Mouse (Mus musculus): ENCODE data around the gene Cep128. TPM values are rescaled to one million over a fixed set of nuclear protein-coding genes. Genes with fewer than 3 reads are reported as not detected.

Gene Cep128
- polyA plus RNA-seq, 1 experiment, result not detected

DNA sequence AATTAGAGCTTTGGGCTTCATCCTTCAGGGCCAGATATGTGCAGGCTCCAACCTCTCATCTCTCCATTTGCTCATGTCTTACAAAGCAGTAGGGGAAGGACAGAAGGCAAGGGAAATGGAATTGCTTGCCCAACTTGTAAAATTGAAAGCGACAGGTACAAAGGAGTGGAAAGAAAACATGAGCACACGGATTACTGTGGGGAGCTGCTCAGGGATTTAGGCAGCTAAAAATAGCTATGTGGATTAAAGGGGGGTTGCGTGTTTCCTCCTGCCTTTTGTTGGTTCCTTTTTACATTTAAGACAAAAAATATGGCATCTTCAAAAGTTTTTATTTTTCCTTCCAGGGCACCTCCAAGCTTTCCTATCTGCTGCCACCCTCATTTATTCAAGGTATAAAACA lies 269.2 kb downstream of the Cep128 start:
- no peak overlapping the region for H3K27ac ChIP-seq (ENCODE audit: insufficient read depth, low read depth, low read length)
- 70% methylated on average over 3 of the region's 3 CpGs for WGBS
- TF ChIP-seq POLR2A (IDR thresholded peaks at IDR 0.05; ENCODE audit: insufficient read depth, low read depth, low read length) (no peak), CTCF (IDR thresholded peaks at IDR 0.05; ENCODE audit: insufficient read depth, low read depth, low read length) (no peak)
- no peaks in the 10 kb centered on the region for H3K4me1 ChIP-seq (ENCODE audit: control insufficient read depth, insufficient read depth, low read length)
- H3K4me3 ChIP-seq (ENCODE audit: insufficient read depth, low read depth, low read length), result no peak overlapping the region

DNA sequence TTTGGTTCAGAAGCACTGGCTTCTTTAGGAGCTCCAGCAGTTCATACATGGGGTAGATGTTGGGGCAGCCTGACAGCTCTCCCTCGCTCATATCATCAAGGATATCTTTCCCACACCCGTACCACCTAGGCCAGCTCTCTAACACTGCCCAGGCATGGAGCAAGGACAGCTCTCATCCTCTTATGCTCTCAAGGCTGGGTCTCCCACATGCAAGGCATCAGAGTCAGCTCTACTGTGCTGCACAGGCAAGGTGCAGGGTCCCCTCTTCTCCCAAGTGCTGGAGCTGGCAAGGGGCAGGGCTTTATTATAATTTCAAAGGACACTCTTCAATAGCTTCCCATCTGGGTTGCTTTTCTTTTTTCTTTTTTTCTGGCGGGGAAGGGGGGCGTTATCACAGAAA lies 280.9 kb downstream of the Cep128 start:
- TF ChIP-seq CTCF (IDR thresholded peaks at IDR 0.05; ENCODE audit: insufficient read depth, low read depth, low read length) (no peak), POLR2A (IDR thresholded peaks at IDR 0.05; ENCODE audit: insufficient read depth, low read depth, low read length) (no peak)
- Histone ChIP-seq H3K27ac (ENCODE audit: insufficient read depth, low read depth, low read length) (no peak overlapping the region), H3K4me3 (ENCODE audit: insufficient read depth, low read depth, low read length) (no peak overlapping the region), H3K4me1 (ENCODE audit: control insufficient read depth, insufficient read depth, low read length) (no peaks in the 10 kb centered on the region)
- WGBS, result 73% methylated on average over 4 of the region's 4 CpGs

DNA sequence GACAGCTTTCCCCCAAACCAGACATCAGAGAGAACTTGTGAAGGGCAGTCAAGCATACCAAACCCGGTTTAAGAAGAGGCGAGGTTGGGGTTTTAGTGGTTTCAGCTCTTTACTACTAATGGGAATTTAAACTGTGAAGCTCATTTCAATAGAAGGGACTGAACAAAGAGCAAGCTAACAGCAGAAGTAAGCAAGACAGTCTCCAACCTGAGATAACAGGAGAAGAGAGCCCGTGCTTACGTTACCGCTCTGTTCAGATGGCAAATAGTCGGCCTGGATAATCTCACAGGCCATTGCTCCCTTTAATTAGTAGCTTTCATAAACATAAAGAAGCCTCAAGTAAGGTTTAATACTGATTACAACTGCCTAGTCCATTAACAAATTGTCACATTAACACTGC lies 286.3 kb downstream of the Cep128 start:
- no peak overlapping the region for H3K4me3 ChIP-seq (ENCODE audit: insufficient read depth, low read depth, low read length)
- WGBS, result 56% methylated on average over 6 of the region's 6 CpGs
- TF ChIP-seq POLR2A (IDR thresholded peaks at IDR 0.05; ENCODE audit: insufficient read depth, low read depth, low read length), result no peak
- no peak for TF ChIP-seq CTCF (IDR thresholded peaks at IDR 0.05; ENCODE audit: insufficient read depth, low read depth, low read length)
- no peak overlapping the region for H3K27ac ChIP-seq (ENCODE audit: insufficient read depth, low read depth, low read length)
- no peaks in the 10 kb centered on the region for H3K4me1 ChIP-seq (ENCODE audit: control insufficient read depth, insufficient read depth, low read length)

DNA sequence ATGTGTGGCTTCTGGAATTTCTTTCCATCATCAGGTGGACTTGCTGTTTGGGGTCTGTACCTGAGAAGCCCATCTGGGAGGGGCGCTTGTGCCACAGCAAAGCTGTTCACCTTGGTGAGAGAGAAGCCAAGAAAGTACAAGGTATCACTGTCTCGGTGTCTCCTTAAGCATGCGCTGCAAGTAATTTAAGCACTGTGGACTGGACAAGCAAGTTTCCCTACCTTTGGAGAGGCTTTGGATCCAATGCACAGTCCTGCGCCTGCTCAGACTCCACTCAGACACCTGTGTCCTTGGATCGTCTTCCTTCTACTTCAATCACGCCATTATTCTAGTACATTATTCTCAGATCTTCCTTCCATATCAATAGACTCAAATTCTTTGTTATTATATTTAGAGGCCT lies 288.0 kb downstream of the Cep128 start:
- no peaks in the 10 kb centered on the region for H3K4me1 ChIP-seq (ENCODE audit: control insufficient read depth, insufficient read depth, low read length)
- H3K4me3 ChIP-seq (ENCODE audit: insufficient read depth, low read depth, low read length), result no peak overlapping the region
- WGBS, result 97% methylated on average over 6 of the region's 6 CpGs
- H3K27ac ChIP-seq (ENCODE audit: insufficient read depth, low read depth, low read length), result no peak overlapping the region
- TF ChIP-seq CTCF (IDR thresholded peaks at IDR 0.05; ENCODE audit: insufficient read depth, low read depth, low read length), result no peak
- no peak for TF ChIP-seq POLR2A (IDR thresholded peaks at IDR 0.05; ENCODE audit: insufficient read depth, low read depth, low read length)

DNA sequence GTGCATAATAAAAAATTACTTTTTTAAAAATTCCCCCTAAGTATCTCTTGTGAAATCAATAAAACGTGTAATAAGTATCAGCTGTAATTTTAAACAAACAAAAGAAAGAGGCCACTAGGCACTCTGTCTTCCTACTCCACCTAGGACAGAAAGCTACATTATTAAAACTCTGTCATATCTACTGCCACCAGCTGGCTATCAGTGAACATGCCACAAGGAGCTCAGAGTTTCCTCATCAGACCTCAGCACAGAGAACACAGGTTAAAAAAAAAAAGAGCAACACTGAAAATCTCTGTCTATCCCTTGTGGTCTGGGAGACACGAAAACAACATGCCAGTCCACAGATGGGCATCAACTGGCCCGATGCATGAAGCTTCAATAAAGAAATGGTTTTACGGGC lies 295.9 kb downstream of the Cep128 start:
- no peak overlapping the region for H3K4me3 ChIP-seq (ENCODE audit: insufficient read depth, low read depth, low read length)
- H3K4me1 ChIP-seq (ENCODE audit: control insufficient read depth, insufficient read depth, low read length), result no peaks in the 10 kb centered on the region
- no peak overlapping the region for H3K27ac ChIP-seq (ENCODE audit: insufficient read depth, low read depth, low read length)
- TF ChIP-seq POLR2A (IDR thresholded peaks at IDR 0.05; ENCODE audit: insufficient read depth, low read depth, low read length), result no peak
- no peak for TF ChIP-seq CTCF (IDR thresholded peaks at IDR 0.05; ENCODE audit: insufficient read depth, low read depth, low read length)
- WGBS, result 85% methylated on average over 4 of the region's 4 CpGs

DNA sequence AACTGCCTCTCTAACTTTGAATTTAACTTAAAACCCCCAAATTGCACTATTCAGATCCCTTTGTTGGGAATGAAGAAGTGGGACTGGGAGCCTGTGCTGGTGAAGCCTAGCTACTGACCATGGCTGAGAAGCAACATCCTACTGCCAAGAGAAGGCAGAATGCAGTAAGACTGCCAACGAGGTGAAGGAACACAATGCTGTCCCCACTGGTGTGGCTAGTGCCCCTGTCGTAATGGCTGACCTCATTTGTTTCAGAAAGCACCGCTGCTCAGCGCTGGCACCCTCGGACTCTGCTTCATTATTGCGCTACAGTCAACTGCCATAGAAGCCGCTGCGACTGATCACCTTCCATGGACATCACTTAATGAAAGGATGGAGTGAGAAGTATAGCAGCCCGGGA lies 298.2 kb downstream of the Cep128 start:
- H3K27ac ChIP-seq (ENCODE audit: insufficient read depth, low read depth, low read length), result no peak overlapping the region
- no peak for TF ChIP-seq POLR2A (IDR thresholded peaks at IDR 0.05; ENCODE audit: insufficient read depth, low read depth, low read length)
- TF ChIP-seq CTCF (IDR thresholded peaks at IDR 0.05; ENCODE audit: insufficient read depth, low read depth, low read length), result no peak
- no peak overlapping the region for H3K4me3 ChIP-seq (ENCODE audit: insufficient read depth, low read depth, low read length)
- 59% methylated on average over 9 of the region's 9 CpGs for WGBS
- H3K4me1 ChIP-seq (ENCODE audit: control insufficient read depth, insufficient read depth, low read length), result no peaks in the 10 kb centered on the region

DNA sequence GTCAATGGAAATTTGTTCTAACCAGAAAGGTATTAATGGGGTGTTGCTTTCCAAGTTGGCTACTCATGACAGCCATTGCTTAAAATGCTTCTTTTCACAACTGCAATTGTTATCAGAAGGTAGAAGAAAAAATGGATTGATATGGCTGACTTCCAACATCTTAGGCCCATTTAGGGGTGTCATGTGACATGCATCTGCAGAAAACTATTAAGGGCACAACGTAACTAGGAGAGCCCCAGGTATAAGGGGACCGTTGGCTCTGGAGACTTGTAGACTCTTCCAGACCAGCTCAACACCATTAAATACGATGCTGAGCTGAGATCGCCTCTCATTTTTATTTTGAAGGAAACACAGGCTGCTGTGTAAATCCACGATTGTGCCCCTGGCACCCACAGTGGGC lies 308.6 kb downstream of the Cep128 start:
- H3K4me1 ChIP-seq (ENCODE audit: control insufficient read depth, insufficient read depth, low read length), result no peaks in the 10 kb centered on the region
- no peak overlapping the region for H3K4me3 ChIP-seq (ENCODE audit: insufficient read depth, low read depth, low read length)
- TF ChIP-seq CTCF (IDR thresholded peaks at IDR 0.05; ENCODE audit: insufficient read depth, low read depth, low read length) (no peak), POLR2A (IDR thresholded peaks at IDR 0.05; ENCODE audit: insufficient read depth, low read depth, low read length) (no peak)
- no peak overlapping the region for H3K27ac ChIP-seq (ENCODE audit: insufficient read depth, low read depth, low read length)
- 96% methylated on average over 5 of the region's 5 CpGs for WGBS

DNA sequence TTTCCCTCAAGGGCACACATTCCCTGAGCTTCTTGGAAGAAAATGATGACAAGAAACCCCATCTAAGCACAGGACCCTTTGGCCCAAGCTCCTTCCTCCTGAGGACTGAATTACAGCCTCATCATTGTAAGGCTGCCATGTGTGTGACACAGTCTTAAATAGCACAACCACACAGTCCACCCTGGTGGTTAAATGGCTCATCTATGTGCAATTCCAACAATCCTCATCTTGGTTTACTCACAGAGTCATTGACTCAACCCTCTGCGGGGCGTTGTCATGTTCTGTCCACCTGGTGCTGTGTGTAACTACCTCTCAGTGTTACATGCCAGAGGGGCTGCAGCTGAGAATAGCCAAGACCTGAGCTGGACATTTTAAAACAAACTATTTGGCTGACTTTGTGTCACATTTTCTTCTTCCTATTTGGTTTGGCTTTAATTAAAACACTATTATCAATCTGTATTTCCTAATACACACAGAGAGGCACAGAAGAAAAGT lies 313.6 kb downstream of the Cep128 start:
- WGBS, result 94% methylated on average over 2 of the region's 2 CpGs
- Histone ChIP-seq H3K4me3 (ENCODE audit: insufficient read depth, low read depth, low read length) (no peak overlapping the region), H3K27ac (ENCODE audit: insufficient read depth, low read depth, low read length) (no peak overlapping the region), H3K4me1 (ENCODE audit: control insufficient read depth, insufficient read depth, low read length) (no peaks in the 10 kb centered on the region)
- no peak for TF ChIP-seq CTCF (IDR thresholded peaks at IDR 0.05; ENCODE audit: insufficient read depth, low read depth, low read length)
- TF ChIP-seq POLR2A (IDR thresholded peaks at IDR 0.05; ENCODE audit: insufficient read depth, low read depth, low read length), result no peak

DNA sequence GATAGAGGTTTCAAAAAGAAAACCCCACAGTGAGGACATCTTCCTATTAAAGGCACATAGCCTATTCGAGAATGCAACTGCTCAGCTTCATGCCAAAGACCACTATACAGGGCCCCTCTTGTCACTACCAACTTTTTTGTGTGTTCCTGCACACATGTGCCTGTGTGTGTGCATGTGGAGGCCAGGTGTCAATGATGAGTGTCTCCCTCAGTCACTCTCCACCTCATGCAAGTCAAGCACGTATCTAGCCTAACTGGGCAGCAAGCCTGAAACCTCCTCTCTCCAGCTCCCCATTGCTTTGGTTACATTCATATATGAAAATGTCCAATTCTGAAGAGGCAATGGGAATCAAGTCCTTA lies 317.1 kb downstream of the Cep128 start:
- no peaks in the 10 kb centered on the region for H3K4me1 ChIP-seq (ENCODE audit: control insufficient read depth, insufficient read depth, low read length)
- H3K27ac ChIP-seq (ENCODE audit: insufficient read depth, low read depth, low read length), result no peak overlapping the region
- TF ChIP-seq POLR2A (IDR thresholded peaks at IDR 0.05; ENCODE audit: insufficient read depth, low read depth, low read length), result no peak
- no peak for TF ChIP-seq CTCF (IDR thresholded peaks at IDR 0.05; ENCODE audit: insufficient read depth, low read depth, low read length)
- 91% methylated on average over 2 of the region's 2 CpGs for WGBS
- no peak overlapping the region for H3K4me3 ChIP-seq (ENCODE audit: insufficient read depth, low read depth, low read length)
